Mouse (Mus musculus) bone marrow, adult 2 months (tissue): ENCODE results near the gene Foxm1.

Experiments
- CTCF ChIP-seq: fragments of 200-500 bp; IDR thresholded peaks from 2 replicates; pipeline ENCODE4 v1.5.1; 2011; ENCODE audit warnings: low read length, control low read depth; ENCODE audit not compliant: control insufficient read depth, insufficient read depth
- POLR2A ChIP-seq: fragments of 200-500 bp; IDR thresholded peaks from 2 replicates; pipeline ENCODE4 v1.6.1; 2011; ENCODE audit warnings: low read depth, mild to moderate bottlenecking, control low read depth, low read length, borderline replicate concordance; ENCODE audit not compliant: control insufficient read depth

GRCm38 (mm10) chr6:128418076-128418475 is 55.3 kb downstream of the Foxm1 start:
- TF ChIP-seq CTCF (no peak), POLR2A (no peak)
